Mouse (Mus musculus): Measurements from ENCODE around the gene Gm26657.
A peak's percentile ranks its signal among the peaks of the same experiment; 100 is the strongest.

Gm26657 gene

GRCm38 (mm10) chr4:56740020-56740485, at the start of gene Gm26657:
TSS of gene Gm26657 (plus strand) at chr4:56740070.
- DNase-seq (ENCODE audit: low read depth), result no peak

- no peak for DNase-seq (ENCODE audit: low read depth)
These were observed 43.5 kb upstream of the Gm26657 start for GRCm38 (mm10) chr4:56696401-56696800.

- DNase-seq (ENCODE audit: low read depth), result peak; percentile 33
These were observed 41.2 kb upstream of the Gm26657 start for GRCm38 (mm10) chr4:56698671-56699070.

GRCm38 (mm10) chr4:56702234-56702633, 37.6 kb upstream of the Gm26657 start:
- DNase-seq (ENCODE audit: low read depth), result no peak

- no peak for DNase-seq (ENCODE audit: low read depth)
These were observed 26.7 kb upstream of the Gm26657 start for GRCm38 (mm10) chr4:56713155-56713554.

GRCm38 (mm10) chr4:56716801-56717200, 23.1 kb upstream of the Gm26657 start:
- no peak for DNase-seq (ENCODE audit: low read depth)

- DNase-seq (ENCODE audit: low read depth), result no peak
These were observed 21.9 kb upstream of the Gm26657 start for GRCm38 (mm10) chr4:56717932-56718331.

GRCm38 (mm10) chr4:56718573-56719442, 21.1 kb upstream of the Gm26657 start:
- no peak for DNase-seq (ENCODE audit: low read depth)

- no peak for DNase-seq (ENCODE audit: low read depth)
These were observed 20.4 kb upstream of the Gm26657 start for GRCm38 (mm10) chr4:56719456-56719855.

- DNase-seq (ENCODE audit: low read depth), result no peak
These were observed 19.5 kb upstream of the Gm26657 start for GRCm38 (mm10) chr4:56720403-56720802.

- DNase-seq (ENCODE audit: low read depth), result peak; percentile 21
These were observed 18.4 kb upstream of the Gm26657 start for GRCm38 (mm10) chr4:56721469-56721868.

- no peak for DNase-seq (ENCODE audit: low read depth)
These were observed 17.5 kb upstream of the Gm26657 start for GRCm38 (mm10) chr4:56722346-56722745.

GRCm38 (mm10) chr4:56723237-56723636, 16.6 kb upstream of the Gm26657 start:
- no peak for DNase-seq (ENCODE audit: low read depth)

- DNase-seq (ENCODE audit: low read depth), result peak; percentile 25
These were observed 14.0 kb upstream of the Gm26657 start for GRCm38 (mm10) chr4:56725839-56726238.

GRCm38 (mm10) chr4:56740611-56741010, 741 bp downstream of the Gm26657 start:
- no peak for DNase-seq (ENCODE audit: low read depth)

GRCm38 (mm10) chr4:56741041-56741493, 1.2 kb downstream of the Gm26657 start, which contains the start of gene Actl7b:
TSS of gene Actl7b (minus strand) at chr4:56741443.
- no peak for DNase-seq (ENCODE audit: low read depth)

- no peak for DNase-seq (ENCODE audit: low read depth)
These were observed 2.8 kb downstream of the Gm26657 start for GRCm38 (mm10) chr4:56742698-56743097.

GRCm38 (mm10) chr4:56743363-56744195, 3.7 kb downstream of the Gm26657 start, which contains the start of gene Actl7a:
TSS of gene Actl7a (plus strand) at chr4:56743413.
- DNase-seq (ENCODE audit: low read depth), result no peak

GRCm38 (mm10) chr4:56746345-56746744, 6.5 kb downstream of the Gm26657 start:
- no peak for DNase-seq (ENCODE audit: low read depth)

- no peak for DNase-seq (ENCODE audit: low read depth)
These were observed 7.6 kb downstream of the Gm26657 start for GRCm38 (mm10) chr4:56747456-56747855.

GRCm38 (mm10) chr4:56756021-56756420, 16.2 kb downstream of the Gm26657 start:
- no peak for DNase-seq (ENCODE audit: low read depth)

- DNase-seq (ENCODE audit: low read depth), result peak; percentile 78
These were observed 17.2 kb downstream of the Gm26657 start for GRCm38 (mm10) chr4:56756966-56757600.

Data from 416B (cell line).